Mouse (Mus musculus): ENCODE data around the gene Tpk1. TPM values are rescaled to one million over a fixed set of nuclear protein-coding genes. Genes with fewer than 3 reads are reported as not detected.
A peak's percentile ranks its signal among the peaks of the same experiment; 100 is the strongest.

The Tpk1 gene
- polyA plus RNA-seq, 1 experiment, result 5.0 TPM

- H3K27ac ChIP-seq (replicated peaks; ENCODE audit: low read depth, low read length), result no peak overlapping the region
- no peaks in the 10 kb centered on the region for H3K4me1 ChIP-seq (ENCODE audit: control insufficient read depth, insufficient read depth, insufficient read length, low read length)
- no peak overlapping the region for H3K4me3 ChIP-seq (ENCODE audit: insufficient read depth, low read depth, low read length)
Observed at GRCm38 (mm10) chr6:43462189-43462848, 203.8 kb downstream of the Tpk1 start.

- no peak overlapping the region for H3K4me3 ChIP-seq (ENCODE audit: insufficient read depth, low read depth, low read length)
- H3K4me1 ChIP-seq (ENCODE audit: control insufficient read depth, insufficient read depth, insufficient read length, low read length), result no peaks in the 10 kb centered on the region
- no peak overlapping the region for H3K27ac ChIP-seq (replicated peaks; ENCODE audit: low read depth, low read length)
Observed at GRCm38 (mm10) chr6:43459082-43459481, 207.0 kb downstream of the Tpk1 start.

GRCm38 (mm10) chr6:43457989-43458388, 208.1 kb downstream of the Tpk1 start:
- Histone ChIP-seq H3K4me3 (ENCODE audit: insufficient read depth, low read depth, low read length) (no peak overlapping the region), H3K4me1 (ENCODE audit: control insufficient read depth, insufficient read depth, insufficient read length, low read length) (no peaks in the 10 kb centered on the region), H3K27ac (replicated peaks; ENCODE audit: low read depth, low read length) (no peak overlapping the region)

- Histone ChIP-seq H3K27ac (replicated peaks; ENCODE audit: low read depth, low read length) (no peak overlapping the region), H3K4me1 (ENCODE audit: control insufficient read depth, insufficient read depth, insufficient read length, low read length) (no peaks in the 10 kb centered on the region), H3K4me3 (ENCODE audit: insufficient read depth, low read depth, low read length) (no peak overlapping the region)
Observed at GRCm38 (mm10) chr6:43449498-43449897, 216.6 kb downstream of the Tpk1 start.

- H3K4me1 ChIP-seq (ENCODE audit: control insufficient read depth, insufficient read depth, insufficient read length, low read length), result no peaks in the 10 kb centered on the region
- H3K4me3 ChIP-seq (ENCODE audit: insufficient read depth, low read depth, low read length), result no peak overlapping the region
- no peak overlapping the region for H3K27ac ChIP-seq (replicated peaks; ENCODE audit: low read depth, low read length)
Observed at GRCm38 (mm10) chr6:43445856-43446255, 220.2 kb downstream of the Tpk1 start.

GRCm38 (mm10) chr6:43442191-43442590, 223.9 kb downstream of the Tpk1 start:
- no peak overlapping the region for H3K4me3 ChIP-seq (ENCODE audit: insufficient read depth, low read depth, low read length)
- H3K4me1 ChIP-seq (ENCODE audit: control insufficient read depth, insufficient read depth, insufficient read length, low read length), result no peaks in the 10 kb centered on the region
- H3K27ac ChIP-seq (replicated peaks; ENCODE audit: low read depth, low read length), result no peak overlapping the region

GRCm38 (mm10) chr6:43435987-43436541, 230.0 kb downstream of the Tpk1 start:
- Histone ChIP-seq H3K4me1 (ENCODE audit: control insufficient read depth, insufficient read depth, insufficient read length, low read length) (no peaks in the 10 kb centered on the region), H3K27ac (replicated peaks; ENCODE audit: low read depth, low read length) (no peak overlapping the region), H3K4me3 (ENCODE audit: insufficient read depth, low read depth, low read length) (no peak overlapping the region)

- Histone ChIP-seq H3K4me1 (ENCODE audit: control insufficient read depth, insufficient read depth, insufficient read length, low read length) (no peaks in the 10 kb centered on the region), H3K4me3 (ENCODE audit: insufficient read depth, low read depth, low read length) (no peak overlapping the region), H3K27ac (replicated peaks; ENCODE audit: low read depth, low read length) (no peak overlapping the region)
Observed at GRCm38 (mm10) chr6:43434365-43434764, 231.7 kb downstream of the Tpk1 start.

- Histone ChIP-seq H3K4me3 (ENCODE audit: insufficient read depth, low read depth, low read length) (no peak overlapping the region), H3K4me1 (ENCODE audit: control insufficient read depth, insufficient read depth, insufficient read length, low read length) (no peaks in the 10 kb centered on the region), H3K27ac (replicated peaks; ENCODE audit: low read depth, low read length) (no peak overlapping the region)
Observed at GRCm38 (mm10) chr6:43424978-43425377, 241.1 kb downstream of the Tpk1 start.

- H3K4me3 ChIP-seq (ENCODE audit: insufficient read depth, low read depth, low read length), result no peak overlapping the region
- H3K4me1 ChIP-seq (ENCODE audit: control insufficient read depth, insufficient read depth, insufficient read length, low read length), result no peaks in the 10 kb centered on the region
- no peak overlapping the region for H3K27ac ChIP-seq (replicated peaks; ENCODE audit: low read depth, low read length)
Observed at GRCm38 (mm10) chr6:43420358-43420979, 245.6 kb downstream of the Tpk1 start.

- H3K4me3 ChIP-seq (ENCODE audit: insufficient read depth, low read depth, low read length), result no peak overlapping the region
- H3K4me1 ChIP-seq (ENCODE audit: control insufficient read depth, insufficient read depth, insufficient read length, low read length), result no peaks in the 10 kb centered on the region
- H3K27ac ChIP-seq (replicated peaks; ENCODE audit: low read depth, low read length), result peak overlapping the region; percentile 72
Observed at GRCm38 (mm10) chr6:43408949-43409348, 257.1 kb downstream of the Tpk1 start.

- Histone ChIP-seq H3K27ac (replicated peaks; ENCODE audit: low read depth, low read length) (no peak overlapping the region), H3K4me3 (ENCODE audit: insufficient read depth, low read depth, low read length) (no peak overlapping the region), H3K4me1 (ENCODE audit: control insufficient read depth, insufficient read depth, insufficient read length, low read length) (no peaks in the 10 kb centered on the region)
Observed at GRCm38 (mm10) chr6:43403076-43403475, 263.0 kb downstream of the Tpk1 start.

GRCm38 (mm10) chr6:43402219-43402997, 263.7 kb downstream of the Tpk1 start:
- H3K27ac ChIP-seq (replicated peaks; ENCODE audit: low read depth, low read length), result no peak overlapping the region
- no peak overlapping the region for H3K4me3 ChIP-seq (ENCODE audit: insufficient read depth, low read depth, low read length)
- H3K4me1 ChIP-seq (ENCODE audit: control insufficient read depth, insufficient read depth, insufficient read length, low read length), result no peaks in the 10 kb centered on the region

- Histone ChIP-seq H3K4me3 (ENCODE audit: insufficient read depth, low read depth, low read length) (no peak overlapping the region), H3K4me1 (ENCODE audit: control insufficient read depth, insufficient read depth, insufficient read length, low read length) (no peaks in the 10 kb centered on the region), H3K27ac (replicated peaks; ENCODE audit: low read depth, low read length) (no peak overlapping the region)
Observed at GRCm38 (mm10) chr6:43396426-43396825, 269.7 kb downstream of the Tpk1 start.

- Histone ChIP-seq H3K4me3 (ENCODE audit: insufficient read depth, low read depth, low read length) (no peak overlapping the region), H3K27ac (replicated peaks; ENCODE audit: low read depth, low read length) (no peak overlapping the region), H3K4me1 (ENCODE audit: control insufficient read depth, insufficient read depth, insufficient read length, low read length) (no peaks in the 10 kb centered on the region)
Observed at GRCm38 (mm10) chr6:43395538-43395937, 270.5 kb downstream of the Tpk1 start.
